Mouse (Mus musculus): ENCODE measurements at regions not wholly inside any gene's neighbourhood (a gene's known extent, or its start where the extent isn't known, plus 50 kb on each side); places are given as distances from the start of the nearest gene placed in this dataset.

- DNase-seq (ENCODE audit: low read depth, low spot score), result no peak
Measured at GRCm38 (mm10) chr6:104916787-104917186, 424.2 kb downstream of the Cntn6 start.

GRCm38 (mm10) chr6:104922577-104922976 is 430.0 kb downstream of the Cntn6 start:
- peak; percentile 12 for DNase-seq (ENCODE audit: low read depth, low spot score)

DNA sequence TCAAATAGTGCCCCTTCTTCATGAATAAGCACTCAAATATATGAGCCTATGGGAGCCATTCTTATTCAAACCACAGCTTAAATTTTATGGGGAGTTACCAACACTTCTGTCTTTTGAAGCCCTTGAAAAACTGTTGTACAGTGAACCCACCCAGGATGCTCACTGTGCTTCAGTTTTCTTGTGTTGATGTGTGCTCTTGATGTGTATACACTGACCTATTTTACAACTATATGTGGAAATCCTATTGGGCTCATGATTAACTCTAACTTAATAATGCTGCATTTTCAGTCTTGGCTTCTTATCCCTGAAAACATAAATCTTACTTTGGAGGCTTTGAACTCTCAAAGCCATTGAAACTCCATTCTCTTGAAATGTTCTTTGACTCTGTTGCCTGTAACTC is 433.5 kb downstream of the Cntn6 start:
- no peak for DNase-seq (ENCODE audit: low read depth, low spot score)

DNA sequence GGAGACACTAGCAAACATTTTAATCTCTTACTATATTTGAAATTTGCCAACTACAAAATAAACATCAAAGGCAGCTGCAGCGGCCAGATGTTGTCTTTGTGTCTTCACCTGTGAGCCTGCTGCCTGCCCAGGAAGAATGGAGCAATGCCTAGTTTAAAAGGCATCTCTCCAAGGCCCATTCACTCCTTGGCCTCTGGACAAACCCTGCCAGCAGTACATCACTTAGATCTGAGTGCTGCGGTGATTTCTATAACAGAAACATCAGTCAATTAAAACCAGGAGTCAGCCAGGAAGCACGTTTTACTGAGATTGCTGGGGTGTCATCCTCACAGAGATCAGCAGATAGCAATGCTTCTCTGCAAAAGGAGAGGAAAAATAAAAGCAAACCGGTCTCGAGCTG is 437.7 kb downstream of the Cntn6 start:
- DNase-seq (ENCODE audit: low read depth, low spot score), result no peak

GRCm38 (mm10) chr6:104932153-104932552 is 439.6 kb downstream of the Cntn6 start:
- DNase-seq (ENCODE audit: low read depth, low spot score), result no peak

GRCm38 (mm10) chr6:104939134-104939533 is 446.5 kb downstream of the Cntn6 start:
- DNase-seq (ENCODE audit: low read depth, low spot score), result no peak

DNA sequence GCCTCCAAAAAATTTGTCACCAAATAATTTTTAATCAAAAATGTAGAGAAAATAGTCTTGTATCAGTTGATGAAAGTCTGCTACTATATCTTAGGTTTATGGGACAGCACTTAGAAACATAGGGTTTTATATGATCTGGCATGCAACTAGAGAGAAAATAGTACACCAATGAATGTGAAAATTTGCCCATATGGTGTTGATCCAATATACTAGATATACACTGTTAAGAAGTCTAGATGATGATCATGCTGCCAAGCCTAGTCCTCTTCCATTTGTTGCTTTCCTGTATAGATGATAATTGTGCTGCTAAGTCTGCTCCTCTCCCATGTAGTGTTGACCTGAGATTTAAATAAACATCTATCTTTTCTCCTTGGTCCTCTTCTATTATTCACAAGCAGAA is 481.9 kb downstream of the Cntn6 start:
- DNase-seq (ENCODE audit: low read depth, low spot score), result no peak

GRCm38 (mm10) chr6:104984144-104984543 is 491.6 kb downstream of the Cntn6 start:
- no peak for DNase-seq (ENCODE audit: low read depth, low spot score)

DNA sequence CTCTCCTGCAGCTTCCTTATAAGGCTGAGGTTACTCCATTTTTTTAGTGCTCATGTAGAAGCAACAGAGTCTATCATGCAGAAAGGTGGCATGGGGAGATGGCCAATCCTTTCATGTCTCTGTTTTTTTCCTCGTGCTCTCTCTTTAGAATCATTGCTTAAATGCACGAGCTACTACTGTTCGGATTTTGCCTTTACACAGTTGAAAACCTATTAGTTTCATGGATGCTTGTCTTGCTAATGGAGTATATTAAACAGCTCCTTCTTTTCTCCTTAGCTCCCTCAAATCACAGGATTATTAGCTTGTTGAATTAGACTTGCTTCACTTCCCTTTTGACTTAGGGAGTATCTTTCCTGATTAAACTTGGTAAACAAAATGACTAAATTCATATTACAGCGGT is 497.3 kb downstream of the Cntn6 start:
- no peak for DNase-seq (ENCODE audit: low read depth, low spot score)

DNA sequence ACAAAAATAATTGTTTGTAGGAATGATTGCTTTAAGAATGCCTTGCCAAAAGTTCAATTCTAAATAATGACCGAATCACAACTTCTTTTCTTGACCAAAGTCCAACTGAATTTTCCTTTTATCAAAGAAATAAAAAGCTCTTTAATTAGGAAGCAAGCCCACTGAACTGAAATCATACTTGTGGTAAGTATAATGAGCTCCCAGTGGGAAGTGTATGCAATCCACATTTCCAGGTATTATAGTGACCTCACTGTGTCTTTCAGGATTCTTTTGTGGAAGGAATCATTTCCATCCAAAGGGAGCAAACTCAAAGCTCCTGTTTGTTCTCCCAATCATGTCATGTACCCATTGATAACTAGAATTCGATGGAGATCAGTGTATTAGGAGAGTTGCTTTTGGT is 497.8 kb downstream of the Cntn6 start:
- DNase-seq (ENCODE audit: low read depth, low spot score), result no peak

- no peak for DNase-seq (ENCODE audit: low read depth, low spot score)
Measured at GRCm38 (mm10) chr6:104999601-105000000, 507.0 kb downstream of the Cntn6 start.

DNA sequence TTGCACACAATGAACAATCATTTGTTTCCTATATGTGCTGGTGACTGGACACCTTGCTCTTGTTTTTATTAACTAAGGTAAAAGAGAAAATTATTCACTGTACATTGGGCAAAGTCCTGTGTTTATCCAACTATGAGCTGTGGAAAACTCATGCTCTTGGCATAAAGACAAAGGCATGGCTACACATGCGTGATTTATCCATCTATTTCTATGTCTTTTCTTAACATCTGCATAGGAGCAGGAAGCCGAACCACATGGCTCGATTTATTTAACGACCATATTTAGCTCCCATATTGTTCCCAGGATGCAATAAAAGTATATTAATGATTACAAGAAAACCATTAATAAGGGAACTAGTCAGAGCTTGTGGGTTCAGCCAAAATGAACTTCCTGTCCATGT is 528.1 kb downstream of the Cntn6 start:
- no peak for DNase-seq (ENCODE audit: low read depth, low spot score)

- DNase-seq (ENCODE audit: low read depth, low spot score), result no peak
Measured at GRCm38 (mm10) chr6:105021174-105021573, 528.6 kb downstream of the Cntn6 start.

DNA sequence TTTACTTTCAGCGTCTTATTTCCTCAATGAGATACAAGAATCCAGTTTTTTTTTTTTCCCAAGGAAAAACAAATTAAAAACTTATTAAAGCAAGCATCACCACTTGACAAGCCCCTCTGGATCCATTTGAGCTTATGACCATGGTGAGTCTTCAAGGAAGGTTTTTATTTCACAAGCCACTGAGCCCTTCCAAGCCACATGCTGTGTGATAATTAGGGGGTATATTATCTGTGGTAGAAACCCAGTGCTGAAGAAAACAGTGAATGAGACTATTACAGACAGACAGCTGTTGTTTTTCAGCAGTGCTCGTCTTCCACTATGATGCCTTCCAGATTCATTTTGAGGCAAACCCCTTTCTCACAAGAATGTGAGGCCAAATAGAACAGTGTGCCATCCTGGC is 573.6 kb downstream of the Cntn6 start:
- no peak for DNase-seq (ENCODE audit: low read depth, low spot score)

DNA sequence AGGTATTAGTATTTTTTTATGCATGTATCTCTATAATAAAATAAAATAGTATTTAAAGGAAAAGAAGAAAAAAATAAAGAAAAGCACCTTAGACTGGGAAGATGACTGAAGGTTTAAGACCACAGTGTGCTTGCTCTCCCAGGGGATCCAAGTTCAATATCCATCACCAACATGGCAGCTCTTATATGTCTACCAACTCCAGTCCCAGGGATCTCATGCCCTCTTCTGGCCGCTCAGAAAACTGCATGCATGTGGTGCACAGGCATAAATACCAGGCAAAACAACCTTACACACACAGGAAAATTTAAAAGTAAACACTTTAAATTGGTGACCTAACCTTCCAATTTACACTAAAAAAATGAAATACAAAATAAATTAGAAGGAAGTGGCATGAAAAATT is 586.6 kb upstream of the Cntn4 start:
- peak; percentile 37 for DNase-seq (ENCODE audit: low read depth, low spot score)
